Mouse (Mus musculus) ZHBTc4 (cell line): ENCODE results near the gene Zcwpw1.
"Not testable (repeated sequence)": the region's sequence is repeated elsewhere in the genome, so short reads cannot be mapped to it uniquely, and the experiment has no call there.

Experiments
- DNase-seq: peaks from one replicate; pipeline ENCODE4 v3.0.0-alpha.2; 2011; ENCODE audit warnings: low read depth, low spot score

Gene Zcwpw1

DNA sequence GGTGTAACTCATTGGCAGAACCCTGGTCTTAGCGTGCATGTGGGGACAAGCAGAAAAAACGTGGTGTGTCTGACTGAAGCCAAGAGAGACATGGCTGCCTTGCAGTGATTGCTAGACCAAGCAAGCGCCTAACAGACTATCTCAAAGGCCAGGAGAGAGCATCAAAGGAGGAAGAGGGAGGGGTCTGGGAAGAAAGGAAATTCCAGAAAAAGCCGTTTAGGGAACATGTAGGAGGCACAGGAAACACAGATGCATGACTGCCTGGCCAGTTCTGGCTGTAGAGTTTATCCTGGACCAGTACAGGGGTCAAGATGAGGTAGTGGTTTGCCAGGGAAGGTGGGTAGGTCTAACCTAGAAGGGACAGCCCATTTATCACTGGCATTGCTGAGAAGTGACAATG lies 45.9 kb downstream of the Zcwpw1 start:
- no peak for DNase-seq

GRCm38 (mm10) chr5:137835966-137836520 lies 48.4 kb downstream of the Zcwpw1 start, which contains the start of gene Pilra:
Pilra (minus strand) TSS chr5:137836281.
- DNase-seq: not testable (repeated sequence)

GRCm38 (mm10) chr5:137836611-137837010 lies 49.0 kb downstream of the Zcwpw1 start:
- DNase-seq: no peak

DNA sequence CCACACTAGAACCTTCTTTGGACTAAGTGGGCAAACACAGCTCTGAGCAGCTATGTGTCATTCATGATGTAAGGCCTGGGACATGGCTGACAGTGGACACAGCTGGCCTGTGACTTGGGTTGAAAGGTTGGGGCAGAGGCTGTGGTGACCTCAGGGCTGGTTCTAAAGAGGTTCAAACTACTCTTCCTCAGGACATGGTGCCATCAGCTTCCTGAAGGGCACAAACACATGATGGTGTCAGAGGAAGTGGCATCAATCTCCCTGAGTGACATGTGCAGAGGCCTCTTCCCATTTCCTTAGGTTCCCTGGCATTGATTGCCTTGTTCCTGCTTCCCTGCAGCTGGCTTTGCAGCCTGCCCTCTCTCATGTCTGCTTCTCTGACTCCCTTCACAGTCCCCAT lies 49.5 kb downstream of the Zcwpw1 start:
- not testable (repeated sequence) for DNase-seq

DNA sequence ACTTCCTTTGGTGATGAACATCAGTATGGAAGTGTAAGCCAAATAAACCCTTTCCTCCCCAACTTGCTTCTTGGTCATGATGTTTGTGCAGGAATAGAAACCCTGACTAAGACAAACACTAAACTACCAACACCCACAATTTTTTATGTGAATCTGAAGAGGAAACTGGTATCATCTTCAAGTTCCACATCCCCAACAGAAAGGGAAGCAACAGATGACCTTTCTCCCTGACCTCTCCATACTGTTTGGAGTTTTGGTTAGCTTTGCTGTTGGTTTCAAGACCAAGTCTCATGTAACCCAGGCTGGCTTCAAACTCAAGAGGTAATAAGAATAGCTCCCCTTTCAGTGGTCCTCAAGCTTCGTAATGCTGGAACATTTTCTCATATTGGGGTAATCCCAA lies 62.7 kb downstream of the Zcwpw1 start:
- DNase-seq: not testable (repeated sequence)

GRCm38 (mm10) chr5:137854907-137855306 lies 67.3 kb downstream of the Zcwpw1 start:
- not testable (repeated sequence) for DNase-seq

GRCm38 (mm10) chr5:137856870-137857269 lies 69.3 kb downstream of the Zcwpw1 start:
- not testable (repeated sequence) for DNase-seq

DNA sequence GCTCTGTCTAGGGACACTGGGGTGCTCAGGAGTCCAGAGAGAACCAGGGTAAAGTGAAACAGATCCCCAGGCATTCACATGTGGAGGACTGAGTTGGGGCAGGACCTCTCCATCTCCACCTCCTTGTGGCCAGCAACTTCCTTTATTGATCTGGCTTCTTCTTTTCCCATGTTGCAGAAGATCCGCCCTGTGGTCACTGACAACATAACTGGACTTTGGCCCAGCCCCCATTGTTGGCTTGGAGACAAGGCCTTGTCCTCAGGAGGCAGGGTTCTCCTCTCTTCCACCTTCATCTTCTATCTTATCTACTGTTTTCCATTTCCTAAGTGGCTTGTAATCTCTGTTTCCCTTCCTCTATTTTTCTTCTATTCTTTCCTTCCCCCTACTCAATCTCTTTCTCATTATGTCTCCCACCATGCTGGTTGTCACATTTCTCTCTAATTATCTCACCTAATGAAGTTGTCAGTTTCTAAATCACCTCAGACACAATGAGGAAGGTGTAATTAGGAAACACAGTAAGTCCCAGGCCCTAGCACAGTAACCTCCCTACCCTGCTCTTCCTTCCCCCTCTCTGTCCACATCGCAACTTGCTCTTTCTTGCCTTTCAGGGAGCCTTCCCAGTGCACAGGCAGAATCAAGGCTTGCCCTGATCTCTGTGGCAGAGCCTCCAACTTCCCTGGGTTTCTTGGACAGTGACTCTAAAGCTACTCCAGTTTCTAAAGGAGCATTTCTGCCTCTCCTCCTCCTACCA lies 70.5 kb downstream of the Zcwpw1 start, which contains the start of gene Pilrb1:
Gene Pilrb1 (minus strand): TSS at position 147 of the 751 bp plus-strand sequence.
- not testable (repeated sequence) for DNase-seq

DNA sequence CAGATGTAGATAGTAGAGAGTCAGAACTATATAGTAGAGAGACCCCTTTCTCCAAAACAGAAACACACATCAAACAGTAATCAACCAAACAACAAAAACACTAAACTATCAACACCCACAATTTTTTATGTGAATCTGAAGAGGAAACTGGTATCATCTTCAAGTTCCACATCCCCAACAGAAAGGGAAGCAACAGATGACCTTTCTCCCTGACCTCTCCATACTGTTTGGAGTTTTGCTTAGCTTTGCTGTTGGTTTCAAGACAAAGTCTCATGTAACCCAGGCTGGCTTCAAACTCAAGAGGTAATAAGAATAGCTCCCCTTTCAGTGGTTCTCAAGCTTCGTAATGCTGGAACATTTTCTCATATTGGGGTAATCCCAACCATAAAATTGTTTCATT lies 76.4 kb downstream of the Zcwpw1 start:
- DNase-seq: not testable (repeated sequence)

DNA sequence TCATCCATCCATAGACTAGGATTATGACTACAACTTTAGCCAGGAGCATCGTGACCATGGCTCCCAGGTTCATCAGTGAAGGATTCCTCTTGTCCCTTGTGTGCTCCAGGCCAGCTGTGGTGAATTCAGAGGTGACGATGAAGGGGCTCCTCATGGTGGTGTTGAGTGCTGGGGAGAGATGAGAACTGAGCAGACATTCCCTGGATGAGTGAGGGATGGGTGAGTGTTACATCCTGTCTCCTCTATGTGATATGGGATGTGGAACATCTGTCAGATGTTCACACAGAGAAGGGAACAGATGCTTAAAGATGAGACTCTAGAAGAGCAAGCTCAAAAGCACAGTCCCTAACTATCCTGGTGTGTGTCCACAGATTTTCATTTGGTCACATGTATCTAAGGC lies 81.0 kb downstream of the Zcwpw1 start:
- DNase-seq: not testable (repeated sequence)

DNA sequence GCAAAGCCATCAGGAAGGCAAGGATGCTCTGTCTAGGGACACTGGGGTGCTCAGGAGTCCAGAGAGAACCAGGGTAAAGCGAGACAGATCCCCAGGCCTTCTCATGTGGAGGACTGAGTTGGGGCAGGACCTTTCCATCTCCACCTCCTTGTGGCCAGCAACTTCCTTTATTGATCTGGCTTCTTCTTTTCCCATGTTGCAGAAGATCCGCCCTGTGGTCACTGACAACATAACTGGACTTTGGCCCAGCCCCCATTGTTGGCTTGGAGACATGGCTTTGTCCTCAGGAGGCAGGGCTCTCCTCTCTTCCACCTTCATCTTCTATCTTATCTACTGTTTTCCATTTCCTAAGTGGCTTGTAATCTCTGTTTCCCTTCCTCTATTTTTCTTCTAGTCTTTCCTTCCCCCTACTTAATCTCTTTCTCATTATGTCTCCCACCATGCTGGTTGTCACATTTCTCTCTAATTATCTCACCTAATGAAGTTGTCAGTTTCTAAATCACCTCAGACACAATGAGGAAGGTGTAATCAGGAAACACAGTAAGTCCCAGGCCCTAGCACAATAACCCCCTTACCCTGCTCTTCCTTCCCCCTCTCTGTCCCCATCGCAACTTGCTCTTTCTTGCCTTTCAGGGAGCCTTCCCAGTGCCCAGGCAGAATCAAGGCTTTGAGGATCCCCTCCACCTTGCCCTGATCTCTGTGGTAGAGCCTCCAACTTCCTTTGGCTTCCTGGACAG lies 84.2 kb downstream of the Zcwpw1 start, which contains the start of gene Pilrb2:
Gene Pilrb2 (minus strand): TSS at position 172 of the 737 bp plus-strand sequence.
- not testable (repeated sequence) for DNase-seq
